Comparison of ENCODE assay signal across 31 mouse cellular contexts in genomic region chr13:52349606-52350005, GRCm38 (mm10).
"Had no signal": no experiment of that assay in that cellular context is flagged by ENCODE, and none has a peak within 500 bp of the region (broad histone marks: within the 10 kb centered on the region; RNA-seq: fewer than 3 reads in every experiment).

No protein-coding gene starts in this region.

- H3K4me2 ChIP-seq: heart, embryonic 13.5 days; heart, embryonic 15.5 days; hindbrain, embryonic 12.5 days; hindbrain, embryonic 13.5 days; hindbrain, embryonic 14.5 days; hindbrain, embryonic 15.5 days; intestine, embryonic 15.5 days; kidney, embryonic 15.5 days had no signal

- H3K4me3 ChIP-seq: heart, embryonic 13.5 days; heart, embryonic 15.5 days; hindbrain, embryonic 10.5 days; hindbrain, embryonic 12.5 days; hindbrain, embryonic 13.5 days; hindbrain, embryonic 15.5 days; intestine, embryonic 15.5 days; kidney, embryonic 15.5 days; left cerebral cortex, adult 2 months had no signal

- DNase-seq: heart, postnatal 10 days; heart, postnatal 14 days; heart, postnatal 36 days; heart, postnatal 4 days; kidney, adult 11 months; kidney, adult 18-20 months; kidney, adult 2 months; kidney, adult 8-10 months; kidney, adult 9 months; kidney, postnatal 10 days; kidney, postnatal 14 days; kidney, postnatal 25 days; kidney, postnatal 36 days; kidney, postnatal 4 days; layer of hippocampus, adult 9-11 months had no signal

- H3K9me3 ChIP-seq: heart, embryonic 13.5 days; heart, embryonic 15.5 days; hindbrain, embryonic 10.5 days; hindbrain, embryonic 12.5 days; hindbrain, embryonic 13.5 days; intestine, embryonic 15.5 days; kidney, embryonic 15.5 days had no signal

- H3K36me3 ChIP-seq: heart, embryonic 13.5 days; heart, embryonic 15.5 days; hindbrain, embryonic 10.5 days; hindbrain, embryonic 12.5 days; hindbrain, embryonic 13.5 days; hindbrain, embryonic 15.5 days; intestine, embryonic 15.5 days; kidney, embryonic 15.5 days had no signal

- H3K27me3 ChIP-seq: heart, embryonic 13.5 days; heart, embryonic 15.5 days; hindbrain, embryonic 12.5 days; hindbrain, embryonic 15.5 days; intestine, embryonic 15.5 days; kidney, embryonic 15.5 days had no signal

- H3K4me1 ChIP-seq: heart, embryonic 15.5 days; hindbrain, embryonic 12.5 days; hindbrain, embryonic 15.5 days; intestine, embryonic 15.5 days; kidney, embryonic 15.5 days had no signal

- ATAC-seq: hindbrain, embryonic 16.5 days; hindbrain, postnatal 0 days; inflammation-experienced regulatory T-cells, adult 6 months; intestine, embryonic 15.5 days; intestine, embryonic 16.5 days; intestine, postnatal 0 days had no signal

- H3K9ac ChIP-seq: heart, embryonic 13.5 days; heart, embryonic 15.5 days; hindbrain, embryonic 12.5 days; hindbrain, embryonic 13.5 days; hindbrain, embryonic 14.5 days; hindbrain, embryonic 15.5 days; intestine, embryonic 15.5 days; kidney, embryonic 15.5 days had no signal

- H3K27ac ChIP-seq: heart, embryonic 13.5 days; heart, embryonic 15.5 days; hindbrain, embryonic 10.5 days; hindbrain, embryonic 12.5 days; hindbrain, embryonic 13.5 days; hindbrain, embryonic 14.5 days; hindbrain, embryonic 15.5 days; hindbrain, postnatal 0 days; intestine, embryonic 15.5 days; kidney, embryonic 15.5 days; kidney, postnatal 0 days; left cerebral cortex, adult 2 months had no signal
